Mouse (Mus musculus): ENCODE measurements around the gene Ifi27l2a. TPM values are rescaled to one million over a fixed set of nuclear protein-coding genes. Genes with fewer than 3 reads are reported as not detected.
"Not testable (repeated sequence)": the region's sequence is repeated elsewhere in the genome, so short reads cannot be mapped to it uniquely, and the experiment has no call there.

Gene Ifi27l2a
- 1,008 and 1,016 TPM in 2 replicates for polyA plus RNA-seq (2012; ENCODE audit: insufficient read depth, insufficient read length, missing spikeins)

GRCm38 (mm10) chr12:103443524-103443923, at the start of gene Ifi27l2a:
TSS of gene Ifi27l2a (minus strand) at chr12:103443680.
- H3K4me1 ChIP-seq (ENCODE audit: control insufficient read depth, insufficient read depth, low read length) = peaks cover 9% of the 10 kb centered on the region
- no peak for TF ChIP-seq CTCF (IDR thresholded peaks at IDR 0.05; ENCODE audit: low read depth, low read length)
- no peak for TF ChIP-seq POLR2A (IDR thresholded peaks at IDR 0.05; ENCODE audit: borderline replicate concordance, low read depth, low read length)
- H3K4me3 ChIP-seq (ENCODE audit: insufficient read depth, low read length) = peak within 1 kb of the TSS; percentile 25
- H3K27ac ChIP-seq (ENCODE audit: insufficient read depth, low read depth, low read length) = no peak within 1 kb of the TSS

GRCm38 (mm10) chr12:103492767-103493166, 49.3 kb upstream of the Ifi27l2a start:
- TF ChIP-seq CTCF (IDR thresholded peaks at IDR 0.05; ENCODE audit: low read depth, low read length) (peak; percentile 60), POLR2A (IDR thresholded peaks at IDR 0.05; ENCODE audit: borderline replicate concordance, low read depth, low read length) (no peak)
- no peak overlapping the region for H3K4me3 ChIP-seq (ENCODE audit: insufficient read depth, low read length)
- peaks cover 5% of the 10 kb centered on the region for H3K4me1 ChIP-seq (ENCODE audit: control insufficient read depth, insufficient read depth, low read length)
- H3K27ac ChIP-seq (ENCODE audit: insufficient read depth, low read depth, low read length) = no peak overlapping the region

GRCm38 (mm10) chr12:103491091-103491730, 47.7 kb upstream of the Ifi27l2a start:
- Histone ChIP-seq H3K4me1 (ENCODE audit: control insufficient read depth, insufficient read depth, low read length) (peaks cover 5% of the 10 kb centered on the region), H3K4me3 (ENCODE audit: insufficient read depth, low read length) (no peak overlapping the region), H3K27ac (ENCODE audit: insufficient read depth, low read depth, low read length) (peak overlapping the region; percentile 2; the same call in 1 of the 2 replicates)
- TF ChIP-seq POLR2A (IDR thresholded peaks at IDR 0.05; ENCODE audit: borderline replicate concordance, low read depth, low read length) (no peak), CTCF (IDR thresholded peaks at IDR 0.05; ENCODE audit: low read depth, low read length) (no peak)

DNA sequence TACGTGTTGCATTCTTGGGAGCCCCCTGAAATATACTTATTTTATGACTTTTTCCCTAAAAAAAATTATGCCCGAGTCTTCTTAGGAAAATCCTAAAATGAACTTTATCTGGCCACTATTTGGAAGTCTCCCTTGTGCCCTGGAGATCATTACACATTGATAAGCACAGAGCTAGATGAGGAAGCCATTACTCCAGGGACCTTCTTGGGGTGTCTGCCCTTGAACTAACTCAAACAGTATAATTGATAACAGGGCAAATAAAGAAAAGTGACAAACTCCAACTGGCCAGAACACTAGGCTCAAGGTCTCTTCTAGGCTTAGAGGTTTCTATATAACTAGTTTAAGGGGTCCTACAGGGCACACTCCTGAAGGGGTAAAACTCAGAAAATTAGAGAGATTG, 44.3 kb upstream of the Ifi27l2a start:
- no peak for TF ChIP-seq CTCF (IDR thresholded peaks at IDR 0.05; ENCODE audit: low read depth, low read length)
- peaks cover 5% of the 10 kb centered on the region for H3K4me1 ChIP-seq (ENCODE audit: control insufficient read depth, insufficient read depth, low read length)
- no peak overlapping the region for H3K4me3 ChIP-seq (ENCODE audit: insufficient read depth, low read length)
- no peak overlapping the region for H3K27ac ChIP-seq (ENCODE audit: insufficient read depth, low read depth, low read length)

DNA sequence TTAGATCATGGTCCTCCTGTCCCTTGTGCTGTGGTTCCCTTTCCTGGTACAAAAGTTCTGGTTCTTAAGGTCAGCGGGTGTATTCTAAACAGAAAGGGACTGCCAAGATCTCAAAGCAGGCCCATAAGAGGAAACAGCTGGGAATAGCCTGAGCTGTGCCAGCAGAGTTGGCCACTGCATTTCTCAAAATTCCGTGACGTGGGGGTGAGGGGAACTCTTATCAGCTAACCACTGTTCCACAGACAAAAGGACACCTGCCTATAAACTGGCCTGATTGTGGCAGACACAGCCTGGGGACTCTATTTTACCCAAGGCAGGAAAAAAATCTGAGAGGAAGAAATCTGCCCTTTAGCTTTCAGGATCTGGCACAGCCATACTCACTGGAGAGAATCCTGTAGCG, 43.8 kb upstream of the Ifi27l2a start:
- Histone ChIP-seq H3K4me3 (ENCODE audit: insufficient read depth, low read length) (no peak overlapping the region), H3K4me1 (ENCODE audit: control insufficient read depth, insufficient read depth, low read length) (peaks cover 5% of the 10 kb centered on the region), H3K27ac (ENCODE audit: insufficient read depth, low read depth, low read length) (no peak overlapping the region)
- no peak for TF ChIP-seq POLR2A (IDR thresholded peaks at IDR 0.05; ENCODE audit: borderline replicate concordance, low read depth, low read length)
- no peak for TF ChIP-seq CTCF (IDR thresholded peaks at IDR 0.05; ENCODE audit: low read depth, low read length)

DNA sequence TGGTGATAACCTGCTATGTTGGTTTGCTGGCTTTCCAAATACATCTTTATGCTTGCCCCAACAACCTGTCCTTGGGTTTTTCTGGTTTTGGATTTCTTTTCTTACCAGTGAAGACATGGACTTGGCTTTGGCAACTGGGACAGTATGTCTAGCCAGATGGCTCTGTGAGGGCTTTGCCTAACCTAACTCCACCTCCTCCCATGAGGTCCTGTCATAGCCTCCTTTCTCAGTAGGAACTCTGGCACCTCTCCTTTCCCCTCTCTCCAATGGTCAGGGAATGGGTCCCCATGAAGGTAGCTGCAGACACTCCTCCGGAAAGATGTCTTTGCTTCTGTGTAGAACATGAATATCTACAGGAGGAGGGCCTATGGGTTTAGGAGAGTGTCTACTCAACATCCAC, 43.2 kb upstream of the Ifi27l2a start:
- Histone ChIP-seq H3K4me1 (ENCODE audit: control insufficient read depth, insufficient read depth, low read length) (peaks cover 5% of the 10 kb centered on the region), H3K4me3 (ENCODE audit: insufficient read depth, low read length) (no peak overlapping the region), H3K27ac (ENCODE audit: insufficient read depth, low read depth, low read length) (no peak overlapping the region)
- no peak for TF ChIP-seq CTCF (IDR thresholded peaks at IDR 0.05; ENCODE audit: low read depth, low read length)
- TF ChIP-seq POLR2A (IDR thresholded peaks at IDR 0.05; ENCODE audit: borderline replicate concordance, low read depth, low read length) = no peak

- not testable (repeated sequence) for H3K27ac ChIP-seq (ENCODE audit: insufficient read depth, low read depth, low read length); H3K4me1 ChIP-seq (ENCODE audit: control insufficient read depth, insufficient read depth, low read length); H3K4me3 ChIP-seq (ENCODE audit: insufficient read depth, low read length)
These were observed 40.9 kb upstream of the Ifi27l2a start for GRCm38 (mm10) chr12:103484200-103484972.

- H3K4me3 ChIP-seq (ENCODE audit: insufficient read depth, low read length) = no peak overlapping the region
- TF ChIP-seq CTCF (IDR thresholded peaks at IDR 0.05; ENCODE audit: low read depth, low read length) (no peak), POLR2A (IDR thresholded peaks at IDR 0.05; ENCODE audit: borderline replicate concordance, low read depth, low read length) (no peak)
- no peaks in the 10 kb centered on the region for H3K4me1 ChIP-seq (ENCODE audit: control insufficient read depth, insufficient read depth, low read length)
- H3K27ac ChIP-seq (ENCODE audit: insufficient read depth, low read depth, low read length) = no peak overlapping the region
These were observed 39.3 kb upstream of the Ifi27l2a start for GRCm38 (mm10) chr12:103482781-103483180.

DNA sequence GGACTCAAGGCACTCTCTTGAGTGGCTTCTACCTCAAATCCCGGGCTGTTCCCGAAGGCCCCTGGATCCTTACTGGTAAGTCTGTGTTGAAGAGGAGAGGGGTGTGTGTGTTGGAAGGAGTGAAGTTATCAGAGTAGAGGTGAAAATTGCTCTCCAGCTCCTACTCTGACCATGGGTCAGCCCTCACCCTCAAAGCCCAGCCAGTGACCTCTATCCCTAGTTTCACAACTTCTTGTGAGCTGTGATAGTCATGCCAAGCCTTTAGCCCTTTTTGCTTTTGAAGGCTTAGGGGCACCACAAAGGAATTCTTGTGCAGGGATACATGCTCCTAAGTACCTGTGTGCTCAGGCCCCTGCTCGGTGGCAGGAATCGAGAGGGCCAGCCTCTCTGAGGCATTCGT, 38.2 kb upstream of the Ifi27l2a start:
- Histone ChIP-seq H3K4me1 (ENCODE audit: control insufficient read depth, insufficient read depth, low read length) (no peaks in the 10 kb centered on the region), H3K4me3 (ENCODE audit: insufficient read depth, low read length) (no peak overlapping the region), H3K27ac (ENCODE audit: insufficient read depth, low read depth, low read length) (no peak overlapping the region)
- TF ChIP-seq POLR2A (IDR thresholded peaks at IDR 0.05; ENCODE audit: borderline replicate concordance, low read depth, low read length) (no peak), CTCF (IDR thresholded peaks at IDR 0.05; ENCODE audit: low read depth, low read length) (no peak)

DNA sequence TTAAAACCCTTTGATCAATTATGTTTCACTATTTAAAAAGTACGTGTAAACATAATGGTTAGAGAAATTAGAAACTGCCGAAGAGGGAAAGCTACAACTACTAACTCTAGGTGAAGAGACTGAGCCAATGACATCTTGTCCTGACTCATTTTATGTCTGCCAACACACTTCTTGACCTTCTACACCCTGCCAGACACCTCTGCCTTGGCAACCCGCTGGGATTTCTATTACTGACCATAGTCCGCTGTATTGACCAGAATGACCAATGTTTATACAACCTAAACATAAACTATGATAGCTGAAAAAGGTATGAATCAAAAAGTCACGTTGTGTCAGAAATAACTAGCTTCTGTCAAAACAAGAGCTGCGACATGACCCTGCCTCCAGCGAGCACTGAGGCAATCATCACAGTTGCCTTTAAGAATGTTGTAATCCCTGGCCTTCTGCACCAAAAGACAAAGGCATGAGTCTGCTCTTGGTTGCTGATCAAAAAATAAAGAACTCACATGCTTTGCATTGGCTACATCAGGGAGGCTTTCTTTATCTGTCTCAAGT, 34.1 kb upstream of the Ifi27l2a start:
- no peak overlapping the region for H3K4me3 ChIP-seq (ENCODE audit: insufficient read depth, low read length)
- TF ChIP-seq POLR2A (IDR thresholded peaks at IDR 0.05; ENCODE audit: borderline replicate concordance, low read depth, low read length) (no peak), CTCF (IDR thresholded peaks at IDR 0.05; ENCODE audit: low read depth, low read length) (no peak)
- H3K27ac ChIP-seq (ENCODE audit: insufficient read depth, low read depth, low read length) = no peak overlapping the region
- H3K4me1 ChIP-seq (ENCODE audit: control insufficient read depth, insufficient read depth, low read length) = peaks cover 14% of the 10 kb centered on the region

Measured in bone marrow macrophage, adult 2 months (primary cell).